Mouse (Mus musculus) kidney, postnatal 0 days (tissue): ENCODE data around the gene Gm37419. TPM values are rescaled to one million over a fixed set of nuclear protein-coding genes. Genes with fewer than 3 reads are reported as not detected.

Experiments
- ATAC-seq: fragments of 200-750 bp; cut with Nextera tagmentation; replicated peaks from 2 replicates; pipeline ENCODE4 v1.8.0; 2017; ENCODE audit warnings: low read depth, moderate number of reproducible peaks, moderate TSS enrichment, moderate library complexity; ENCODE audit not compliant: low FRiP score
- DNase-seq: peaks from one replicate; pipeline ENCODE4 v3.0.0-alpha.2; 2016; ENCODE audit warnings: low spot score
- H3K27ac ChIP-seq: fragments of 300-500 bp; sonication (generic); 2 replicates; pipeline ENCODE4 v1.5.1; 2014; ENCODE audit warnings: mild to moderate bottlenecking
- H3K27me3 ChIP-seq: fragments of 300-500 bp; sonication (generic); 2 replicates; pipeline ENCODE4 v1.6.1; 2014; ENCODE audit warnings: low read length, mixed read lengths; ENCODE audit not compliant: insufficient read depth
- H3K36me3 ChIP-seq: fragments of 300-500 bp; sonication (generic); 2 replicates; pipeline ENCODE4 v1.6.1; 2014; ENCODE audit warnings: low read length, mixed read lengths; ENCODE audit not compliant: insufficient read depth
- H3K4me1 ChIP-seq: fragments of 300-500 bp; sonication (generic); replicated peaks from 2 replicates; pipeline ENCODE4 v1.6.1; 2014; ENCODE audit warnings: antibody characterized with exemption, low read length, mixed read lengths; ENCODE audit not compliant: insufficient read depth
- H3K4me2 ChIP-seq: fragments of 300-500 bp; sonication (generic); 2 replicates; pipeline ENCODE4 v1.6.1; 2014; ENCODE audit warnings: mild to moderate bottlenecking, low read length, moderate library complexity, mixed read lengths
- H3K4me3 ChIP-seq: fragments of 300-500 bp; sonication (generic); replicated peaks from 2 replicates; pipeline ENCODE4 v1.5.1; 2014; ENCODE audit warnings: low read depth, low read length
- H3K9ac ChIP-seq: fragments of 300-500 bp; sonication (generic); 2 replicates; pipeline ENCODE4 v1.6.1; 2014; ENCODE audit warnings: low read depth, low read length
- H3K9me3 ChIP-seq: fragments of 300-500 bp; sonication (generic); replicated peaks from 2 replicates; pipeline ENCODE4 v1.6.1; 2016; ENCODE audit warnings: low read length, inconsistent platforms, mixed read lengths
- CTCF ChIP-seq: IDR thresholded peaks from 2 replicates; pipeline ENCODE4 v1.5.1; 2016; ENCODE audit warnings: antibody characterized with exemption, low read depth, mild to moderate bottlenecking, moderate library complexity
- WGBS: fragments of 180-500 bp; shearing (Covaris S2); extraction: QIAGEN DNeasy Blood & Tissue Kit; methylation state at CpG from one replicate; pipeline ENCODE4 v1.1.7; 2014; 5-methylcytosine and 5-hydroxymethylcytosine counted together
- polyA plus RNA-seq: library from polyadenylated mRNA; unstranded; fragments of >200 nt; fragmentation: Nextera tagmentation; extraction: Ambion mirVana; gene quantifications from 2 replicates; pipeline ENCODE4 v1.2.1, GENCODE M21; 2015

The Gm37419 gene
- polyA plus RNA-seq, 1 experiment from 2014 or later, result not detected

DNA sequence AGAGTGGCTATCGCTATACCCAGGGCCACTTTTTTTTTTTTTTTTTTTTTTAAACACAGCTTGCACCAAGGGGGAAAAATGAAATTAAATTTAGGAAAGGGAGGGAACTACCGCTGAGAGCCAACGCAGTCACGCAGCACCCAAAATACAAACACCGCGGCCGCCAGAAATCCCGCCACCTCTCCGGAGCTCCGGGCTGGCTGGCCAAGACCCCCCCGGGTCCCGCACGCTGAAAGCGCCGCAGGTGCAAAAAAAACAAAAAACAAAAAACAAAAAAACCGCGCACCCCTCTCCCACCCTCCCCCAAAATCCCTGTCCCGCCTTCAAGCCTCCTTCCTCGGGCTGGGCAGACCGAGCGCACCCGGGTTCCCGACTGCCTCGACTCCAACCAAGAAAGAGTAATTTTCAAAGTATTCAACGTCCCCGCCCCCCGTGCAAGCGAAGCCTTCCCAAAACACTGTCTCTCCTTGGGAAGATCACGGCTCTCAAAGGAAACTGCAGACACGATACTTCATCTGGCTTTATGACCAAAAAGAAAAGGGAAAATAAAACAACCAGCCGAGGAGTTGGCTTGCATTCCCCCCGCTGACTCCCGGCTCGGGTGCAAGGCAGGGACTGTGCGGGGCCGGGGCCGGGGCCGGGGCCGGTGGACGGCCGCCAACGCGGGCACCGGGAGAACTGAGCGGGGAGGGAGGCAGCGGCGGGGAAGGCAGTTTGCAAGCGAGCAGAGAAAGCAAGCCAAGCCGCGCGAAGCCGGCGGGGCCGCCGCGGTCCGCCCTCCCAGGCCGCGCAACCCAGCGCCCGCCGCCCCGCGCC is 733 bp upstream of the Gm37419 start:
- DNase-seq, result peak; percentile 73
- H3K4me3 ChIP-seq, result peak overlapping the region; percentile 68
- peak overlapping the region; percentile 99 for H3K27ac ChIP-seq
- ATAC-seq, result peak; percentile 23; the same call in 1 of the 2 replicates
- H3K9ac ChIP-seq, result peak overlapping the region; percentile 85
- no peaks in the 10 kb centered on the region for H3K36me3 ChIP-seq
- H3K27me3 ChIP-seq, result no peaks in the 10 kb centered on the region
- H3K9me3 ChIP-seq, result no peaks in the 10 kb centered on the region
- H3K4me2 ChIP-seq, result peak overlapping the region; percentile 92
- peaks cover 12% of the 10 kb centered on the region for H3K4me1 ChIP-seq
- TF ChIP-seq CTCF, result no peak
- under 1% methylated on average over 64 of the region's 64 CpGs for WGBS

DNA sequence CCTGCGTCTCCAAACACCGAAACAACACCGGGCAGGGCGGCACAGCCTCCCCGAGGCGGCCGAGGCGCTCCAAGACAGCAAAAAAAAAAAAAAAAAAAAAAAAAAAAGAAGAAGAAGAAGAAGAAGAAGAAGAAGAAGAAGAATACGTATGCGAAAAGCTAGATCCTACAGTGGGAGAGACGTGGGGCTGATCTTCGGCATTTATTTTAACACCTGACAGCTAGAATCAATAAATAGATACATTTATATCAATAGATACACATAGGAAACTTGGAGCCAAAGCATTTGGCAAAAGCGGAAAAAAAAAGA is 171 bp upstream of the Gm37419 start:
- peak overlapping the region; percentile 85 for H3K9ac ChIP-seq
- peaks cover 13% of the 10 kb centered on the region for H3K4me1 ChIP-seq
- peak overlapping the region; percentile 92 for H3K4me2 ChIP-seq
- no peak for DNase-seq
- peak overlapping the region; percentile 68 for H3K4me3 ChIP-seq
- no peak for ATAC-seq
- TF ChIP-seq CTCF, result no peak
- H3K27ac ChIP-seq, result peak overlapping the region; percentile 99
- H3K9me3 ChIP-seq, result no peaks in the 10 kb centered on the region
- under 1% methylated on average over 13 of the region's 13 CpGs for WGBS
- no peaks in the 10 kb centered on the region for H3K36me3 ChIP-seq
- H3K27me3 ChIP-seq, result no peaks in the 10 kb centered on the region

DNA sequence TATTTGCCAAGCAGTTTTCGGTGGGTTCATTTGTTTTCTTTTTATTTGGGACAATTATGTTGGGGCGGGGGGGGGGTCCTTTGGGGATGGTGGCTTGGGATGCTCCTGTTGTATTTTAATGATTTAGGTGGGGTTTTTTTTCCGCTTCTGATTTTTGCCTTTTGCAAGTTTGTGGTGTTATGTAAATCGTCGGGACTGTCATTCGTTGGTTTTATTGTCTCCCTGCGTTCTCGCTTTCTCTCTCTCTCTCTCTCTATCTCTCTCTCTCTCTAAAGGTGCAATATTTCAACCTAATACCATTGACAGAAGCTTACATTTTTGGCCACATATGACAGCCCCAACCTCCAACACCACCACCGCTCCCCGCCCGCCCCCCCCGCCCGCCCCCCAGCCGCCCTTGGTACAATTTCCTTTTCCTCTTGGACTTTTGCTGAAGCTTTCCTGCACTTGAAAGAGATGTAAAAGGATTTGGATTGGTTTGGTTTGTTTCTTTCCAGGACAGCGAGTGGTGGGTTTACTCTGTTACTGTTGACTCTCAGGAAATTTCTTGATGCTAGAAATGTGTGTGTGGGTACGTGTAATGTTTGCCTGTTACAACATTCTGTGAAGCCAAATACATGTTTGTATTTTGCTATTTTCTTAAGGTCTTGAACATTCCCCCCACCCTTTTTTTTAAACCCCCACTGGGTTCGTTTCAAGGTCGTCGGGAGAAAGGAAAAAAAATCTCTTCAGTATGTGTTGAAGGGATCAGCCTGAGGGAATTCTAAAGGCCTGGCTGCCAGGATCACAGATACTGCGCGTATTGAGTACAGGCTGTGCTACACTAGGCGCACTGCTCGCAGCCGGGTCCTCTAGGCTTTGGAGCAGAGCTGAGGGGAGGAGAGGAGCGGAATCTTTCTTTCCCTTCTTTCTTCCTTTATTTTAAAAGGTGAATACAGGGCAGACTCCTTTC is 1.2 kb downstream of the Gm37419 start:
- WGBS, result 8% methylated on average over 25 of the region's 25 CpGs
- peak; percentile 59 for DNase-seq
- H3K9ac ChIP-seq, result peak overlapping the region; percentile 85
- H3K27me3 ChIP-seq, result no peaks in the 10 kb centered on the region
- no peak for TF ChIP-seq CTCF
- H3K27ac ChIP-seq, result peak overlapping the region; percentile 99
- no peaks in the 10 kb centered on the region for H3K9me3 ChIP-seq
- H3K4me1 ChIP-seq, result peaks cover 15% of the 10 kb centered on the region
- H3K36me3 ChIP-seq, result no peaks in the 10 kb centered on the region
- peak overlapping the region; percentile 92 for H3K4me2 ChIP-seq
- no peak for ATAC-seq
- peak overlapping the region; percentile 68 for H3K4me3 ChIP-seq

DNA sequence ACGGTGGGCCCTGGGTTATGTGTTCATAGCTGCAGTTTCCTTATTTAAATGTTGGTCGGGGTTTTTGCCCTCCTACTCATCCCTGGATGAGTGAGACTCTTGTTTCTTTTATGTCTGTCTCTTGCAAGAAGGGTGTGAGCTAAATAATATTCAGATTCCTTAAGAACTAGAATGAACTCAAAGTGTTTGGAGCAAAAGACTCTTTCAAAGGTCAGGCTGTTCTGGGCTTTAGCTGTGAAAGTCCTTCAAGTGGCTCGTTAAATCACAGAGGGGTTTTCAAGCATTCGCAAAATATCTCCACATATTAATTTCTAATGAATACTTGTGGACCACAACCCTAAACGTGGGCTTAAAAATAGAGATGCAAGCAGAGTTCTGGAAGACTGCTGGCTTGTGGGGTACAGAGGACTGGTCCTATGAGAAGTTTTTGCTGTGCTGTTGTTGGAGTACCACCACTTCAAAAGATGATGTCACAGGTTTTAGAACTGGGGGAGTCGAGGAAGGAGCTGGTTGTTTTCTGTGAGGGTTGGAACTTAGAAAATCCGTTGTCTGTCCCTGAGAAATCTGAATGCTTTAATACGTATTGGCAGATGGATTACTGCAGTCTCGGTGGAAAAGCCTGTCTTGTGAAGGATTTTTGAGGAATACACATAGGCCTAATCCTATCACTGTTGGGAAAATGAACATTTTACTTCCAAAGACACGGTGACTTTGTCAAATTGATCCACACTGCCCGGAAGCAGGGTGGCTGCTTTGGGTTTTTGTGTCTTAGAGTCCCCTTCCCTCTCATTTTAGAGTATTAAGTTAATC is 2.1 kb downstream of the Gm37419 start:
- TF ChIP-seq CTCF, result no peak
- peak overlapping the region; percentile 92 for H3K4me2 ChIP-seq
- H3K27ac ChIP-seq, result peak overlapping the region; percentile 99
- 52% methylated on average over 11 of the region's 11 CpGs for WGBS
- peaks cover 15% of the 10 kb centered on the region for H3K4me1 ChIP-seq
- DNase-seq (no peak), ATAC-seq (no peak)
- H3K27me3 ChIP-seq, result no peaks in the 10 kb centered on the region
- H3K9me3 ChIP-seq, result no peaks in the 10 kb centered on the region
- H3K36me3 ChIP-seq, result no peaks in the 10 kb centered on the region
- H3K9ac ChIP-seq, result 0 out of 2 replicates have a peak overlapping the region, but pooled peaks have one; percentile 85
- peak overlapping the region; percentile 68 for H3K4me3 ChIP-seq

DNA sequence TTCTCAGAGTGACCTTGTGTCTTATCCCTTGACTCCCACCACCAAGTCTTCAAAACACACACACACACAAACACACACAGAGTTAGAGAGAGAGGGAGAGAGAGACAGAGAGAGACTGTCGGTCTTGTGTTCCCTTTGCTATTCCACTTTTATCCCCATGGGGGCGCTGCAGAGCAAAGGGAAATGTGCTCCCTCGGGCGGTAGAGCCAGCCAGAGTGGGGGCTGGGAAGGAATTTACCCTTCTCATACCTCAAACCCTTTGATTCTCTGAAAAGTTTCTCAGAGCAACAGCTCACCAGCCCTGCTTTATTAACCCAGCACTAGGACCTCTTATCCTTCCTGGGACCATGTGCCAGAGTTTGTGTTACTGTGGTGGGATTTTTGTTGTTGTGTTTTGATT is 2.9 kb downstream of the Gm37419 start:
- TF ChIP-seq CTCF, result peak; percentile 94
- peaks cover 15% of the 10 kb centered on the region for H3K4me1 ChIP-seq
- no peak overlapping the region for H3K27ac ChIP-seq
- no peaks in the 10 kb centered on the region for H3K27me3 ChIP-seq
- no peaks in the 10 kb centered on the region for H3K36me3 ChIP-seq
- WGBS, result 6% methylated on average over 4 of the region's 4 CpGs
- no peak overlapping the region for H3K9ac ChIP-seq
- no peak overlapping the region for H3K4me2 ChIP-seq
- H3K4me3 ChIP-seq, result no peak overlapping the region
- DNase-seq (peak; percentile 87), ATAC-seq (no peak)
- no peaks in the 10 kb centered on the region for H3K9me3 ChIP-seq
